Mouse (Mus musculus): ENCODE results near the gene Otop3.
A peak's percentile ranks its signal among the peaks of the same experiment; 100 is the strongest.

The Otop3 gene

GRCm38 (mm10) chr11:115318245-115319027 is 16.1 kb upstream of the Otop3 start:
- no peak for DNase-seq (ENCODE audit: low spot score)

- DNase-seq (ENCODE audit: low spot score), result no peak
Measured at GRCm38 (mm10) chr11:115319704-115320383, 14.7 kb upstream of the Otop3 start.

GRCm38 (mm10) chr11:115321906-115322693 is 12.4 kb upstream of the Otop3 start, which contains the start of gene Ush1g:
Gene Ush1g (minus strand): TSS chr11:115322041.
- no peak for DNase-seq (ENCODE audit: low spot score)

- no peak for DNase-seq (ENCODE audit: low spot score)
Measured at GRCm38 (mm10) chr11:115323354-115323753, 11.2 kb upstream of the Otop3 start.

GRCm38 (mm10) chr11:115326730-115327129 is 7.8 kb upstream of the Otop3 start:
- no peak for DNase-seq (ENCODE audit: low spot score)

GRCm38 (mm10) chr11:115329339-115329738 is 5.2 kb upstream of the Otop3 start:
- no peak for DNase-seq (ENCODE audit: low spot score)

GRCm38 (mm10) chr11:115335223-115335622 is 692 bp downstream of the Otop3 start:
- no peak for DNase-seq (ENCODE audit: low spot score)

GRCm38 (mm10) chr11:115336115-115336514 is 1.6 kb downstream of the Otop3 start:
- no peak for DNase-seq (ENCODE audit: low spot score)

GRCm38 (mm10) chr11:115337350-115337749 is 2.8 kb downstream of the Otop3 start:
- DNase-seq (ENCODE audit: low spot score), result no peak

GRCm38 (mm10) chr11:115337826-115338225 is 3.3 kb downstream of the Otop3 start:
- no peak for DNase-seq (ENCODE audit: low spot score)

- no peak for DNase-seq (ENCODE audit: low spot score)
Measured at GRCm38 (mm10) chr11:115341246-115341645, 6.7 kb downstream of the Otop3 start.

GRCm38 (mm10) chr11:115341866-115342265 is 7.3 kb downstream of the Otop3 start:
- no peak for DNase-seq (ENCODE audit: low spot score)

- DNase-seq (ENCODE audit: low spot score), result no peak
Measured at GRCm38 (mm10) chr11:115344967-115345366, 10.4 kb downstream of the Otop3 start.

GRCm38 (mm10) chr11:115345515-115345914 is 11.0 kb downstream of the Otop3 start:
- DNase-seq (ENCODE audit: low spot score), result no peak

GRCm38 (mm10) chr11:115348681-115349248 is 14.2 kb downstream of the Otop3 start:
- DNase-seq (ENCODE audit: low spot score), result no peak

- no peak for DNase-seq (ENCODE audit: low spot score)
Measured at GRCm38 (mm10) chr11:115349976-115350375, 15.4 kb downstream of the Otop3 start.

GRCm38 (mm10) chr11:115353375-115353774 is 18.8 kb downstream of the Otop3 start:
- no peak for DNase-seq (ENCODE audit: low spot score)

- no peak for DNase-seq (ENCODE audit: low spot score)
Measured at GRCm38 (mm10) chr11:115354183-115354582, 19.7 kb downstream of the Otop3 start.

GRCm38 (mm10) chr11:115358468-115358867 is 23.9 kb downstream of the Otop3 start:
- peak; percentile 52 for DNase-seq (ENCODE audit: low spot score)

- DNase-seq (ENCODE audit: low spot score), result no peak
Measured at GRCm38 (mm10) chr11:115359293-115359692, 24.8 kb downstream of the Otop3 start.

GRCm38 (mm10) chr11:115359726-115360125 is 25.2 kb downstream of the Otop3 start:
- no peak for DNase-seq (ENCODE audit: low spot score)

GRCm38 (mm10) chr11:115364136-115364535 is 29.6 kb downstream of the Otop3 start:
- DNase-seq (ENCODE audit: low spot score), result no peak

Measured in ovary, postnatal 10 days (tissue).